Mouse (Mus musculus): ENCODE measurements around the gene Tgfbr3.
A peak's percentile ranks its signal among the peaks of the same experiment; 100 is the strongest.

Tgfbr3 gene

DNA sequence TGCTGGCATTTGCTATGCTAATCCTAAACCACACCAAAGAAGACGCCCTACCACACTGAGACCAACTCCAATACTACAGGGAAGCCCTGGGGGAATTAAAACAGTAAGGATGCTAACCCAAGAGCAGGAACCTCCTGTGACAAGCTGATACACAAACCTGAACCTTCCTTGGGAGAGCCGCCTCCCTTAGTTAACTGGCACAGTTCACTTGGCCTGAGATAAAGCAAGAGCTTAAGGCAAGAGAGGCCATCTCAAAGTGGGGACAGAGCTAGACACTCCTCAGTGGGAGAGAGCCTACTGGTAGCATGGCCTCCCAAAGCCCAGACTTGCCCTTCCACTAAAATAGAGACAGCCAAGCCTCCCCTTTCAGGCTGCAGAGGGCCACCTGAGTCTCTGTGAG is 79.4 kb downstream of the Tgfbr3 start:
- DNase-seq (ENCODE audit: low spot score): no peak

DNA sequence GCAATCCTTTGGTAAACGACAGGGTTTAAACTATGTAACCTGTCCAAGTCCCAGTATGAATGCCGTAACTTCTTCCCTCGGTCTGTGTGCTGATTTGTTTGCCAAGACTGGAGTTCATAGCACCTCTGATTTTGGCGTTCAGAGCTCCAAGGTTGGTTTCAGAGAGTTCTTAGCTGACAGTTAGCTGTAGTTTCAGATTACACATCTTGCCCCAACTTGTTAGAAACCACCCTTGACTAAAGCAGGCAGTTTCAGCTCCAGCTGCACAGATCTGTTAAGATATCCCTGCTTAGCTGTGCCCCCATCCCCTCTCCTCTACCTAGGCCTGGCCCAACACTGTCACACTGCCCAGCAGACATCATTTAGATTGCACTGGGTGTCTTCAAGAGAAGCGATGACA is 81.5 kb downstream of the Tgfbr3 start:
- peak; percentile 28 for DNase-seq (ENCODE audit: low spot score)

GRCm38 (mm10) chr5:107204306-107204705 is 85.1 kb downstream of the Tgfbr3 start:
- DNase-seq (ENCODE audit: low spot score): no peak

GRCm38 (mm10) chr5:107202801-107203559 is 86.4 kb downstream of the Tgfbr3 start:
- peak; percentile 34 for DNase-seq (ENCODE audit: low spot score)

DNA sequence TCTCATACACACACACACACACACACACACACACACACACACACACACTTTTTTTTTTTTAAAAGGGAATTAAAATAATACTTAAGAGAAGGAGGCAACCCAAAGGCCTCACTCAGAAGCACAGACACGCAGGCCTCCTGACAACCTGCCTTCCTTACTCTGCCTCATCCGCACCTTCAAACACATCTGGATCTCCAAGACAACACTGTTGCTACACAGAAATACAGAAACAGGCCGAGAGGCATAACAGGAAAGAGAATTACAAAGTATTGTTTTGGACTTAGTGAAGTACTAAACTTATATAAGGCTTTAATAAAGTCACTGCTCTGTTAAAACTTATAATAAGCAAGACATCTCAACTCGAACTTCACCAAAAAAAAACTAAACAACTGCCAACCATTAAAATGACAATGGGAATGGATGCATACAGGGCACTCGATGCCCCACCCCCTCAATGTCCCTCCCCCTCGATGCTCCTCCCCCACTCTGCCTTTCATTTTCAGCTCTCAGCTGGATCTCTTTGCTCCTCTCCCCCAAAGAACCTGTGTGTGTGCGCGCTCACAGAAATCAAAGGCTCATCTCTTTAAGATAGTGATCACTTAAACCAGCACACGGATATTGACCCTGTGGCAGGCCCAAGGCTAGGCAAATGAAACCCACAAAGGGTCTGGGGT is 87.8 kb downstream of the Tgfbr3 start:
- DNase-seq (ENCODE audit: low spot score): no peak

GRCm38 (mm10) chr5:107200853-107201341 is 88.5 kb downstream of the Tgfbr3 start:
- DNase-seq (ENCODE audit: low spot score): peak; percentile 41

DNA sequence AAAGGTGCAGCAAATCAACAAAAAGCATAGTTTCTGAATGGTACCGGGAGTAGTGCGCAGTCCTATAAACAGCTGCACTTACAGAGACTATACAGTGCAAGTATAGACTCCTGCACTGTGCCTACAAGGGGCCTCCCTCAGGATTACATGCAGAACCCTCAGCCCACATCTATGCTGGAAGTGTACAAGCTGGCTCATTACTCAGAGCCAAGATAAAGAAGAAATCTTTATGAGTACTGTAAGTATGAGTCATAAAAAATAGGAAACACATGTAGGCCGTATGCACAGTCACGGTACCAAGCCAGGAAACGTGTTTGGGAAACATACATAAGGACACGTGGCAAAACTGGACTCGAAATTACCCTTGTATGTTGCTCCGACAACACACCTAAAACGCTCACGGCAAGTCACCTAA is 89.2 kb downstream of the Tgfbr3 start:
- no peak for DNase-seq (ENCODE audit: low spot score)

- DNase-seq (ENCODE audit: low spot score): peak; percentile 82
Measured at GRCm38 (mm10) chr5:107195751-107196395, 93.6 kb downstream of the Tgfbr3 start.

GRCm38 (mm10) chr5:107193160-107193559 is 96.3 kb downstream of the Tgfbr3 start:
- DNase-seq (ENCODE audit: low spot score): no peak

DNA sequence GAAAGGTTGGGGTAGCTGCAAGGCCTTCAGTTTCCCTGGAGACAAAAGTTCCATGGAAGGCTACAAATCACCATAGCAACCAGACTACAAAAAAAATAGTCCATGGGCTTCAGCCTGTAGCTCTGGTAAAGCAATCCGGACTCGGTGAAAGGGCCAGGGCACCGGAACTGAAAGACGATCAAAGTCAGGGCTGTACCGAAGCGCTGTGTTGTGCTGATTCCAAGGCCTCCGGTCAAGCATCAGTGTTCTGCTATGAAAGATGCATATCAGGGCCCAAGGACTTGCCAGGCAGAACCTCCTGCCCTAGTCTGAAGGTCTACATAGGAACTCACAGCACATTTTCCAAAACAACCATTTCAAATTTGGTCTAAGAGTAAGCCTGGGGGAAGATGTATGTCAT is 97.1 kb downstream of the Tgfbr3 start:
- DNase-seq (ENCODE audit: low spot score): peak; percentile 35

DNA sequence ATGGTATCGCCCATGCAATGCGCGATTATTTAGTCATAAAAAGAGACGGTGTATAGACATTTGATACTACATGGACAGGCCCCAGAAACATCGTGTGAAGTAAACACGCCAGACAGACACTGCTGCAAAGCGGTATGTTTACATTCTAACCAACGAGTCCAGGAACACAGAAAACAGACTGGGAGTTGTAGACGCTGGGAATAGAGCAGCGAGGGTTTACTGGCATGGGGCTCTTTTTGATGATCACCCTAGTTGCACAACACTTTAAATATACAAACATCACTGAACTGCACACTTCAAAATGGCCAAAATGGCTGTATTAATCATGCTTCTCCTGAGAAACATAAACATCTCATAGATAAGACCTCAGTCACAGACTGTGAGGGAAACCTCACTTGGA is 100.9 kb downstream of the Tgfbr3 start:
- no peak for DNase-seq (ENCODE audit: low spot score)

GRCm38 (mm10) chr5:107186206-107186605 is 103.2 kb downstream of the Tgfbr3 start:
- DNase-seq (ENCODE audit: low spot score): no peak

- no peak for DNase-seq (ENCODE audit: low spot score)
Measured at GRCm38 (mm10) chr5:107184158-107184883, 105.1 kb downstream of the Tgfbr3 start.

GRCm38 (mm10) chr5:107183537-107183936 is 105.9 kb downstream of the Tgfbr3 start:
- no peak for DNase-seq (ENCODE audit: low spot score)

- DNase-seq (ENCODE audit: low spot score): no peak
Measured at GRCm38 (mm10) chr5:107182721-107183120, 106.7 kb downstream of the Tgfbr3 start.

GRCm38 (mm10) chr5:107181820-107182219 is 107.6 kb downstream of the Tgfbr3 start:
- no peak for DNase-seq (ENCODE audit: low spot score)

- DNase-seq (ENCODE audit: low spot score): no peak
Measured at GRCm38 (mm10) chr5:107179194-107179593, 110.2 kb downstream of the Tgfbr3 start.

DNA sequence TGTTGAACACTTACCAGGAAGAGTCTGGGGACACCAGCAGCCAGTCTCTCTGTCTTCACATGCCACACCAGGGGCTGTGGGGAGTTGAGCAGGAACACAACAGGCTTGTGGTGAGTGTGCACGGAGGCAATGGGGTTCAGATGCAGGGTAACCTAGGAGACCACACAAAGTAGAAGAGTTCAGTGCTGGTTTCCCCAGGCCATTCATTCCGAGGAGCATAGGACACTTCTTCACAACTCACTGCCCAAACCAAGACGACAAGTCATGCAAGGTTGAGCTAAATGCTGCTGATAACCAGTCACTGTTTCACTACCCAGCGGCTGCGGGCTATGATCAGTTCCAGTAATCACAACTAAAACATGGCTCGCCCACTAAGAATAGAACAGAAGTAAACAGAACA is 111.6 kb downstream of the Tgfbr3 start:
- peak; percentile 31 for DNase-seq (ENCODE audit: low spot score)

DNA sequence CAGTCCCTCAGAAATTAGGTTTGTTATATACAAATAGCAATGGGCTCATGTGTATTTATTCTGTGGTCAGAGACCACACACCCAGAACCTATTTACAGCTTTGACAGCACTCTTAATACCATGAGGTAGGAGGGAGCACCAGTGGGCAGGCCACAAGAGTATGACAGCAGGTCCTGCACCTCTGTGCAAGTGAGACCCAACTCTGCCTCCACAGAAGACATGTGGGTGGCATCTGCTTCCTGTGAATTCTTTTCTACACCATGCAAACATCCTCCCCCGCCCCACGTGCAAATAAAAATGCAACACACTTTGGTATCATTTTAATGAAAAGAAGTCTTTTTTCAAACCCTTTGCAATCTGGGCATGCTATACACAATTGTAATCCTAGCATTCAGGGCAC is 112.2 kb downstream of the Tgfbr3 start:
- no peak for DNase-seq (ENCODE audit: low spot score)

DNA sequence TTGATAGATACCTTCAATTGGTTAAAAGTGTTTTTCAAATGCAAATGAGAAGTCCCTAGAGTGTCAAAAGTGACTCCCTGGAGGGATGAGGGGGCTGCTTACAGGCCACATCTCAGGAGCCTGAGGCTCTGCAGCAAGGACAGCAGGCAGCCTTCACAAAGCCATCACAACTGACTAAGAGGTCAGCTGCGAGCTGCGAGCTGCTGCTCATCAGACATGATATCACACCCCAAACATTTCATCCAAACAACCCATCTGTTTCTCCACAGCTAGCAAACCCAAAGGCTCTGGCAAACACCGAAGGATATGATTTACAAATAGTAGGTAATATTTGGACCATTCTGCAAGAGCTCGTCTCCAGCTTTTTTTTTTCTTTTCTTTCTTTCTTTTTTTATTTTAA is 112.6 kb downstream of the Tgfbr3 start:
- DNase-seq (ENCODE audit: low spot score): no peak

DNA sequence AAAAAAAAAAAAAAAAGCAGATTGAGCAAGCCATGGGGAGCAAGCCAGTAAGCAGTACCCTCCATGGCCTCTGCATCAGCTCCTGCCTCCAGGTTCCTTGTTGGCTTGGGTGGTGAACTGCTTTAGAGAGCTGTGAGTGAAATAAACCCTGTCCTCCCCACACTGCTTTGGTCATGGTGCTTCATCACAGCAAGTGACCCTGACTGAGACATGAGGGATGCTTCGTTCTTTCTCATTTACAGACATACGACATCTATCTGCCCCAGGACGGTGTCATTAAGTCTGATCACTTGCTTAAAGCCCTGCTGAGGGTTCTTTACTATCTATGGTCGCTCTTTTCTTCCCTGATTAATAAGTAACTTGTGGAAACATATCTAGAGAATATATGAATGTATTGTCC is 113.2 kb downstream of the Tgfbr3 start:
- no peak for DNase-seq (ENCODE audit: low spot score)

DNA sequence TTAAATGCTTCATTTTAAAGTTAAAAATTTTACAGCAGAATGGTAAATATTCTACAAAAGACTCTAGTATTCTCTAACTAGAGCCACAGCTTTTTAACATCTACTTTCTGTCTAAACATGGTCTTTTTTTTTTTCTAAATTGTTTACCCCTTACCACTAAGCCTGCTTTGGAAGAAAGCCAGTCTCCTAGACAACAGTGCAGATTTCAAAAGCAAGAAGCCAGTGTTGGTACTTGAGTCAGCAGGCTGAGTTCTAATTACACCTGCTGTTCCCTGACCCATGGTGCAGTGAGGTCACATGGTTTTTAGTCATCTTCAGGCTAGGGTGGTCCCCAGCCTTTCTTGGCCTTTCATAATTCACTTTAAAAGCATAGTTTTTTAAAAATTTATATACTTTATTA is 115.2 kb downstream of the Tgfbr3 start:
- no peak for DNase-seq (ENCODE audit: low spot score)

Measured in embryo, embryonic 10 days (tissue).